Mouse (Mus musculus) E14TG2a.4 (cell line): Measurements from ENCODE around the gene Elovl1.
A peak's percentile ranks its signal among the peaks of the same experiment; 100 is the strongest.

Experiments
- CTCF ChIP-seq: conservative IDR thresholded peaks from 2 replicates; pipeline ENCODE4 v1.5.1; 2014; ENCODE audit warnings: low read length
- NANOG ChIP-seq: IDR thresholded peaks from 2 replicates; pipeline ENCODE4 v1.6.1; 2014; ENCODE audit warnings: borderline replicate concordance, low read length, mixed read lengths
- POU5F1 ChIP-seq: IDR thresholded peaks from 2 replicates; pipeline ENCODE4 v1.6.1; 2014; ENCODE audit warnings: low read length, borderline replicate concordance

DNA sequence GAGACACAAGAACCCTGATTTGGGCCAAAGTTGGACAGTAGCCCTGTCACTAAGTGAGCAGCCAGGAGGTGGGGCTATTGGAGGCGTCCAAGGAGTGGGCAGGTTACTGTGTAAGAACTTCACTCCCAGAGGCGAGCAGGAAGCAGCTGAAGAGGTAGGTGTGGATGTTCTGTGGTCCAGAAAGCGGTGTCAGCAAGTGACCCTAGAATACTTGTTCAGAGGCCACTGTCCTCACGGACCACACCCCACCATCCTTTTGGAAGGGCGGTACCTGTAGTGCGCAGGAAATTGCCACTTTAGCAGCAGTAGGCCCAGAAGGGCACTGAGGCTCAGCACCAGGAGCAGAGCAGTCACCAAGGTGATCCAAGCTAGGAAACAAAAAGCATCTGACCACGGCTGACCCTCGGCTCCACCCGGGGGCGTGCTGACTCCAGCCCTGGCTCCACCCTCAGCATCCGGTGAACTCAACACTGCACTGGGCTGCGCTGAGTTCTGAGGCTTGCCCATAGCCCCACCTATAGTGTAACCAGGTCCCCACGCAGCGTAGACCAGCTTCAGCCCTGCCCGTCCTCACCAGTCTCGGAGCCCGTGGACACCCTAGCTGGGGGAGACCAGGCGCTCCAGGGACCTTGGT lies 18.0 kb downstream of the Elovl1 start:
- TF ChIP-seq CTCF = 0 out of 2 replicates have a peak, but pooled peaks have one; percentile 18
- no peak for TF ChIP-seq POU5F1
- TF ChIP-seq NANOG = no peak
